Mouse (Mus musculus) CD4-positive, CD25-positive, alpha-beta regulatory T cell, adult 4 months (primary cell): ENCODE data around the gene Shq1. TPM values are rescaled to one million over a fixed set of nuclear protein-coding genes. Genes with fewer than 3 reads are reported as not detected.

Experiments
- ATAC-seq: one replicate; pipeline ENCODE4 v1.8.0; 2017
- polyA plus RNA-seq, 2 experiments: library from polyadenylated mRNA; unstranded; fragments of 100-300 nt; shearing (Covaris generic); gene quantifications; one replicate each; pipeline ENCODE4 v1.2.1; 2017

Gene Shq1
- polyA plus RNA-seq = 10 to 100 TPM; 10.0 to 11.7 TPM

- ATAC-seq = peak; percentile 97
Measured at GRCm38 (mm10) chr6:100670880-100671344, at the start of gene Shq1. Shq1 (minus strand) TSS chr6:100671157.

DNA sequence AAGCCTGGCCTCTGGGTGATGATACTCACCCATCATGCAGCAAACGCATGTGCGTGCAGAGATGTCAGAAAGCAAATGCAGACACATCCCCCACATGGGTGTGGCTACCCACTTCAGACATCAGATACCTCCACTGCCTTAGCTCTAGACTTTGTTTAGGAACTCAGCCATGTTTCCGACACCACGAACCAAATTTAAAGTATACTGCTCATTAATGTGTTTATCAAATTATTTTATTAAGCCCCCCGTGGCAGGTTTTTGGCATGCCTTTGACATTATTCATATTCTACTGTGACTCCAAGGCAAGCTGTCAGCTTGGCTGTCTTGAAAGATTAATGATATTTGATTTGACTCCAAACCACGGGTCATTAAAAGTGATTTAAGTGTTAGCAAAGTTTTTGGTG is 49.1 kb upstream of the Shq1 start:
- no peak for ATAC-seq

DNA sequence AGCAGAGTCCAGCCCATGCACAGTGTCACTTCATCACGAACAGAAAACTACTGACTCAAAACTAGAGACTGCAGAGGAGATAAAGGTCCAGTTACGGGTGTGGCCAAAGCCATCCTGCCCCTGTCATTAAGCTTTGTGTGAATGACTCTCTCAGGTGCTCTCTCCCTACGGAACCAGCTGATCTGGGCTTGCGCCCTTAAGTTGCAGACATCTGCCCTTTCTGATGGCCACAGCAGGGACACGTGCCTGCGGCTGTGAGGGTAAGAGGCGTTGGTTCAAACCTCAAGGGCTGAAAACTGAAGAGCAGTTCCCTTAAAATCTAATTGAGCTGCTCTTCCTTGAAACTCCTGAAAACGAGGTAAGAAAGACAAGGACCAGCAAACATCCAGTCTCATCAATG is 45.9 kb upstream of the Shq1 start:
- ATAC-seq = no peak

DNA sequence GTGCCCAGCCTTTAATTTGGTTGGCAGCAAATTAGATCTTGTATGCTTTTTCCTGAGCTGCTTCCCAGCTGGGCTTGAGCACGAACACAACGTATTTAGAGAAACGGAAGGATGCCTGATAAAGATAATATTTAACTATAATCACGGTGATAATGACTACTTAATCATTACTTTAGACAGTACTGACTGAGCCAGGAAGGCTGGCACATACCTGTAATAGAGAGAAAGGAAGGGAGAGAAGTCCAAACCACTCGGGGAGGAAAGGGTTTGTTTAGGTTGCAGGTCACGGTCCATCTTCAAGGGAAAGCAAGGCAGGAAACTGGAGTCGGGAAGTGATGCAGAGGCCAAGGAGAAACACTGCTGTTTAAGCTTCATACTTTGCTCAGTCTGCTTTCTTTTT is 45.2 kb upstream of the Shq1 start:
- ATAC-seq = no peak

DNA sequence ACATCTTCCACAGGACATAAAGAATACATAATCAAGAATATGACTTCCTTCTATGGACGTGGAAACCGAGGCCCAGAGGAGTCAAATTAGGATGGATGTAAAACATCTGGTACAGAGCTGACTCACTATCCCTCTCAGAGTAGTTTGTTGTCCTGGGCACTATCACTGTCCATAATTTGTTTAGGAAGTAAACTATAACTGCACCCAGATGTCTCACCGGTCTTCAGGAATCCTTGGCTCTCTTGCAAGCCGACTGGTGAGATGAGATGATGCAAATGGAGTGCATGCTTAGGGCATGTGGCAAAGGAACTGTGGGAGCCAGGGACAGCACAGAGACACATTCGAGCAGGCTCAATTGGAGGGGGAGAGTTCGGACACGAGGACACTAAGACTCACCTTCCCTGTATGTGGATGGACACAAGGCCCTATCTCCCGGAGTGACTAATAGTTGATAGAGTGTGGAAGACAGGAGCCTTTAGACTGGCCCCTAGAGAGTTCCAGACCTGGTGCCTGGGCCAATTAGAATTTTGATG is 44.4 kb upstream of the Shq1 start:
- ATAC-seq = no peak

DNA sequence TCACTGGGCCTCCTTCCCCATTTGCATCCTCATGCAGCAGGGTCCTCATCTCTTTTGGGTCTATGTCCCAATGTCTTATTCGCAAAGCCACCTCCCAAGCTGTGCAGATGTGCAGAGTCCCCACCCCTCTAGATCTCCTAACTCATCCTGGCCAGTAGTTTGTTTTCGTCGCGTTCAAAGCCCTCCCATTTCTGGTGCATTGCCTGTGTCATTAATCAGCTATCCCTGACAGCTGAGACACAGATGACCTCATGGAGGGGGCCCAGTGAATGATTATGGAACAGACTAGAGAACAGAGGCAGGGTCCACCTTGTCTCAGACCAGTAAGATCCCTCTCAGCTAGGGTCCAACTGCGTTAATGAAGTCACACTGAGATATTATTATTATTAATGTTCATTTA is 39.9 kb upstream of the Shq1 start:
- no peak for ATAC-seq

DNA sequence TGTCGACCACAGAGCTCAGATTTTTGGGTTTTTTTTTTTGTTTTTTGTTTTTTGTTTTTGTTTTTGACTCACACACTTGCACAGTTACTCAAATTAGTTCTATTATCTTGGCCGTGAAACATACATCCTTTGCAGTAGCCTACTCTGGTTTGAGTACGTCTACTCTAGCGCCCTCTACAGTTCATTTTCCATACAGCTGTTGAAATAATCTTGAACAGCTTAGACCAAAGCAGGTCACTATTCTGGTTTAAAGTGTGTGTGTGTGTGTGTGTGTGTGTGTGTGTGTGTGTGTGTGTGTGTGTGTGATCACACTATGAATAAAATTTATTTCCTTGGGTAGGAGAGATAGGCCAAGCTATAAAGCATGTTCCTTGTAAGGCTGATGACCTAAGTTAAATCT is 39.2 kb upstream of the Shq1 start:
- ATAC-seq = no peak

DNA sequence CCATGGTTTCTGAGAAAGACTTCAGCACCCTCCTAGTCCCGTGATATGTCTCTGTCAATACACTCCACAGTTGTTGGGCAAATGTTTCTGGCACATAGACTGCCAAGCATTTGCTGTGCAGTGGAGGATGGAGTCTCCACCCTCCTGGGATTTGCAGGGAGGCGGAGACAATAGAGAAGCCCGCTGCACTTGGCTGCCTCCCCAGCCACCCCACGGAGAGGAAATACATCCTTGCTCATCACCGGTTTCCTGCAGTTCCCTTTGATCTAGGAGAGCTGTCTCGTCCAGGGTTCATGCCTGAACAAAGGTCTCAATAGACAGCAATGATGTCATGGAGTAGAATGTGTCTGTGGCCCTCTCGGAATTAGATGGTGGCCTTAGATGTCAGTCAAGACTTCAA is 38.5 kb upstream of the Shq1 start:
- peak; percentile 29 for ATAC-seq

DNA sequence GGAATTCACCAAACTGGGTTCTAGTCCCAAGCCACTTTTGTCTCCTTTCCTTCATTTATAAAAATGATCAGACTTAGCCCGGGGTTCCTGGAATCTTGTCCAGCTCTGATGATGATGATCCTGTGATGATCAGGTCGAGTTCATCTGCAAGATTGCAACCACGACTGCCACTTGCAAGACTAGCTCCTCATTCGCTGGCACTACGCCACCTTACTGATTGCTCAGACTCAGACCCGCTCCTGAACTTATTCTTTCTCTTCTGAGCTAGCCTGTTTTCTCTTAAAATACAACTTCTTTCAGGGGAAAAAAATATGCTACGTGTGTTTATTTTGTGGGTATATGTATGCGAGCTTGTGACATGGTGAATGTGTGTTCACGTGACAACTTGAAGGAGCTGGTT is 38.0 kb upstream of the Shq1 start:
- ATAC-seq = no peak

DNA sequence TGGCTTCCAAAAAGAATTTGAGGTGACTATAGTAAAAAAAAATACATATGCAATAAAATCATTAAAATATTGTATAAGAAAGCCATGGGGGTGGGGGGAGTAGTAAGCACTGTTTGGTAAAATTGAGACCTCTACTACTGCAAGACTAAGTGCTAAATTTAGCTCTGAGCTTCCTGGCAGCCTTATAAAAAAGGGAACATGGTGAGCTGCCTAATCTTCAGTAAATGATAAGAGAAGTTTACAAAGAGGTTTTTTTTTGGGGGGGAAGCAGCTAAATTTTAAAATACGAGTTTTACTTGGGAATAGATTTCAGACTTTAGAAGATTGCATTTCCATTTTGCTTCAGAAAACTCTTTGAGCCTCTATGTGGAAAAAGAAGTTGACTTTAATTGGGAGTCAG is 37.3 kb upstream of the Shq1 start:
- ATAC-seq = no peak

DNA sequence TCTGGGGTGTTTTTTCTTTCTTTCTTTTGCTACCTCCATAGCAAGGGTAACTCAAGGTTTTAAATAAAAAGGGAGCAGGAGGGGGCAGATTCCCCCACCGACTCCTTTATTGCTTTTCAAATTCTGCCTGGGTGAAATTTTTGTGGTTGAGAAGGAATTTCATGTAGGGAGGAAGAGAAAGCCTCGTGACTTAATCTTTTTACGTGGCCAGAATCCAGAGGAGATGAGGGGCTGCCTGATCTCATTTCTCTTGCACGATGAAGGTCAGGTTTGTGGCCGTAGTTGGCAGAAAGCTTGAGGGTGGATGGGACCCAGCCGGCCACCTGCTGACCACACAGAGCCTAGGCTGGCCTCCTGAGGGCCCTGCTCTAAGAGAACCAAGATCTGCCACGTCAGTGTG is 36.6 kb upstream of the Shq1 start:
- no peak for ATAC-seq

DNA sequence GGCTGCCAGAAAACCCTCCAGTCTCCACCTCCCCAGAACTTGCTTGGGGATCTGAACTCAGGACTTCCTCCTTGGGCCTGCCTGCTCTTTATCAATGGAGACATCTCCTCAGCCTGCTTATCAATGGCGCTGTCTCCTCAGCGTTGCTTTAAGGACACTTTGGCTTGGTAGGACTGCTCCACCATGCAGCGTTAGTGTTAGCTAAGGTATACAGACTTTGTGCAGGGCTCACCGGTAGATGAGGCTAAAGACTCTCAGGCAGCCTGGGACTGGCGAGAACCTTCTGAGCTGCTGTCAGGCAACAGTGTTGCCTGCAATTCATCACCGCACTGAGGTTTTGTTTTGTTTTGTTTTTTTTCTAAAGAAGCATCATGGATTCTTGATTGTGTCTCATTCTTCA is 35.9 kb upstream of the Shq1 start:
- no peak for ATAC-seq

- ATAC-seq = no peak
Measured at GRCm38 (mm10) chr6:100705366-100705811, 34.4 kb upstream of the Shq1 start.

DNA sequence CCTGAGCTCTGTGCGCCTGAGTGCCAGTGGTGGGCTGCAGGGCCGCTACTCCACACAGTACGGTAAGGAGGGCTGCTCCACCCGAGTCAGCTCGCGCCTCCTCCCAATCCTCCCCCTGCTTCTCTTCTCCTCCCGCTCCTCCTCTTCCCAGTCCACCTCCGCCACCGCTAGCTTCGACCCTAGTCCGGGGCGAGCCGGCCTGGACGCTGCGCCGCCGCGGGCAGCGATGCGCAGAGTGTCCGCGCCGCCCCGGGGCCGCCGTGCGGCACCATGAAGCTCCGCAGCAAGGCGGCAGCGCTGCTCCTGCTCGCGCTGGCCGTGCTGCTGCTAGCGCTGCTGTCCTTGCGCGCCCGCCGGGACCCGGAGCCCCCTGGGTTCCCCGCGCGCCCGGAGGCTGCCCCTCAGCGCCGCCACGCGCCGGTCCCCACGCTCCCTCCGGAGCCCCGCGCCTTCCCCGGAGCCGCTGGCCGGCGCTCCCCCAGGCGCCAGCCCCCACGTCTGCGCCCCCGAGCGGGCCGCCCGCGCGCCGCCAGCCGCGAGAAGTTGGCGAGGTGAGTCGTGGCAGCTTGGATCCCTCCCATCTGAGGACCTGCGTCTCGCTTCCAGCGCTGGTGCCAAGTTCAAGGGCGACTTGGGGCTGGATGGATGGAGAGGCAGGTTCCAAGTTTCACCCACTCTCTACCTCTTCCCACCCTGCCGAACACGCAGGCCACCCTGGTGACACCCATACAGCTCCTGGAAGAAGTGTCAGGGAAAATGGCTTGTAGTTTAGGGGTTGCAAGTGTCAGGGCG is 33.8 kb upstream of the Shq1 start, which contains the start of gene Gxylt2:
Gxylt2 (plus strand) TSS at position 161 of the 792 bp plus-strand sequence.
- no peak for ATAC-seq

DNA sequence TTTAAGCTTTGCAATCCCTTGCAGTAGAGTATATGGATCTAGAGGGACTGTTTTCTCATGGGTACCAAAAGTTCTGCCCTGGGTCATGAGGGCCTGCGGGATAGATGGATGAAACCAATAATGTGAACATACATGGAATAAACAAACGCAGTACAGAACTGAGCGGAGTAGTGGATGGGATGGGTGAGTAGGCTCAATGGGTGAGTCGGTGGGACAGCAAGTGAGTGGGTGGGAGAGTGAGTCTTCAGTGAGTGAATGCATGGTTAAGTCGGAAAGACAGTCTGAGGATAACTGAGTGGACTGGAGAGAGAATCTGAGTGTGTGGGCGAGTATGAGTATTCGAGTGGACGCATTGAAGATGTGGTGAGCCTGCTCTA is 33.2 kb upstream of the Shq1 start:
- no peak for ATAC-seq

DNA sequence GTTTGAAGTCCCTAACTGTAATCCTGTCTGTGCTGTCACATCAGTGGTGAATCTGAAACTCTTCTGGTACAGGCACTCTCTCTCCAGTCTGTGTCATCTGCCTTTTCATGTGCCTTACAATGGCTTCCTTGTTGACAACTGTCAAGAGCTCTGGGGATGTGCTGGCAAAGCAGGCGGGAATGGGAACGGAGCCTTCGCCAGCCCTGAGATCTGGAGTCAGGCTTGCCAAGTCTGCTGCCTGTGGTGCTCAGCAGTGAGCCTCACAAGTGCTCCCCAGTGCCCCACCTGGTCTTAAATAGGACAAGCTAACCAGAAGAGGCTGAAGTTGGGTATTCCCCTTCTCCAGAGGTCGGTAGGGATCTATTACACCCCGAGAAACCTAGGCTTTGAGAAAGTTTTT is 29.8 kb upstream of the Shq1 start:
- no peak for ATAC-seq

DNA sequence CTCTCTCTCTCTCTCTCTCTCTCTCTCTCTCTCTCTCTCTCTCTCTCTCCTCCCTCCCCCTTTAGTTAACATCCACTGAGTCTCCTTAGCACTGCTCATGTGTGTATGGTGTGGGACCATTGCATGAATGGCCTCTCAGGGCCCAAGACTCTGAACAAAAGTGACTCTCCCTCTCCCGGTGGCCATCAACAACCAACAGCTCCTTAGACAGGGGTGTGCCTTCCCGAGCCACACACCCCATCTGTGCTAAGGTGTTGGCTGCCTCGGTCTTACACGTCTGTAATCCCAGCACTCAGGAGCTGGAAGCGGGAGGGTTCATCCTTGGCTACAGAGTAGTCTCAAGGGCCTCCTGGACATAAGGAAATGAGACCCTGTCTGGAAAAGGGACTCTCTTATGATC is 29.0 kb upstream of the Shq1 start:
- no peak for ATAC-seq

DNA sequence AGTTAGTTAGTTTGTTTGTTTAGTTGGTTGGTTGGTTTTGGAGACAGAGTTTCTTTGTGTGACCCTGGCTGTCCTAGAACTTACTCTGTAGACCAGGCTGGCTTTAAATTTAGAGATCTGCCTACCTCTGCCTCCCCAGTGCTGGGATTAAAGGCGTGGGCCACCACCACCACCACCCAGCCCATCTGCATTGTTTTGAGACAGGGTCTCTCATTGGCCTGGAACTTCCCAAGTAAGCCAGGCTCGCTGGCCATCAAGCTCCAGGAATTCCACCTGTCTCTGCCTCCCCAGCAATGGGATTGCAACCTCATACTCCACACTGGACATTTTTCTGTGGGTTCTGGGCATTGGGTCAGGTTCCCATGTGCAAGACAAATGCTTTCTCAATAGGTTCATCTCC is 15.4 kb upstream of the Shq1 start:
- no peak for ATAC-seq

DNA sequence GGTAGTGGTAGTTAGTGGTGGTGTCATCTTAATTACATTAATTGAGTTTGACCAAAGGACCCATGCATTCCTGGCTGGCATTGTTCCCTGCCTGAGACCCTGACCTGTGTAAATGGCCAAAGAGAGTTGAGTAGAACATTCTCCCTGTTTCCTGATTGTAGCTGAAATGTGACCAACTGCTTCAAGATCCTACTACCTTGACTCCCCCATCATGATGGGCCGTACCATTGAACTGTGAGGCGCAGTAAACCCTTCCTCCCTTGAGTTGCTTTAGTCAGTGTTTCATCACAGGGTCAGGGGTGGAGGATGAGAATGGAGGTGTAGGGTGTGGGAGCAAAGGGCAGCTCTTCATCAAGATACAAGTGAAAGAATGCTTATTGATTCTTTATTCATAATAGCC is 7.7 kb upstream of the Shq1 start:
- ATAC-seq = no peak

GRCm38 (mm10) chr6:100676461-100676860 is 5.5 kb upstream of the Shq1 start:
- no peak for ATAC-seq

- ATAC-seq = peak; percentile 40
Measured at GRCm38 (mm10) chr6:100674974-100675373, 4.0 kb upstream of the Shq1 start.

DNA sequence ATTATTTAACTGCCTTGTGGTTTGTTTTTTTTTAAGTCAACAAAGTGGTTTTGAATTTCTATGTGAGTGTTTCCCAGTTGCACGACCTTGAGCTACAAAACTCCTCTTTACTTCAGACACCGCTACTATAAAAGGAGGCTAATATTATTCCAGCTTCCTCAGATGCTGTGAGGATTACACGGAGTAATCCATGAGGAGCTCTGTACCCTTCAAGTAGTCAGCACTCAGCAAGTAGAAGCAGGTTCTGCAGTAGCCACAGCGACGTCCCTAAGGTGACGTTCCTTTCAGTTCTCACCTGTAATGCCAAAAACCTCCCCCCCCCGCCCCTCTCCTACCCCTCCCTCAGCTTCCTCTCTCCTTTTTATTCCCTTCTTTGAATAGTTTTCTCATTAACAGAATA is 444 bp upstream of the Shq1 start:
- no peak for ATAC-seq

- ATAC-seq = peak; percentile 50
Measured at GRCm38 (mm10) chr6:100670370-100670841, 551 bp downstream of the Shq1 start.

- no peak for ATAC-seq
Measured at GRCm38 (mm10) chr6:100668858-100669257, 2.1 kb downstream of the Shq1 start.
